Mouse (Mus musculus): ENCODE measurements around the gene Dclk3. TPM values are rescaled to one million over a fixed set of nuclear protein-coding genes. Genes with fewer than 3 reads are reported as not detected.

Gene Dclk3
- polyA plus RNA-seq, 1 experiment from 2014 or later = not detected

DNA sequence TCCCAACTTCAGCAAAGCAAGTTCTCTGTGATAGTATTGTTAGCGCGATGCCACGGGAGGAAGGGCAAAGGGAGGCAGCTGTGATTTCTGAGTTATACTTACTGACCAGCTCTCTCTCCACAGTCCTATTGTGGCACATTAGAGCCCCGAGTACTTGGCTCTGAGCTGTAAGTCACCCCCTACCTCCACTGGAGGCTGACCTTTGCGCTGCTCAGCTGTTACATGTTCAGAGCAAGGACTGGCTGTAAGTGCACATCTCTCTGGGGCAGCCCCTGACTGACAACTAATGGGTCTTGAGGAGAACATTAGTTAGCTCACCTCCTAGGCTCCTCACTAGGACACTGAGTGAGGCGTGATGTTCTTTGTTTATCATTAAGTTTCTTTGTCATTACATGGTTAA is 1.6 kb downstream of the Dclk3 start:
- Histone ChIP-seq H3K4me3 (replicated peaks) (no peak overlapping the region), H3K27me3 (peaks cover 42% of the 10 kb centered on the region), H3K9ac (no peak overlapping the region), H3K36me3 (replicated peaks) (no peaks in the 10 kb centered on the region), H3K4me2 (no peak overlapping the region), H3K27ac (replicated peaks) (no peak overlapping the region), H3K9me3 (replicated peaks) (no peaks in the 10 kb centered on the region), H3K4me1 (replicated peaks) (peaks cover 4% of the 10 kb centered on the region)
- no peak for ATAC-seq (ENCODE audit: insufficient read depth)
- 65% methylated on average over 6 of the region's 6 CpGs for WGBS (ENCODE audit: insufficient replicate concordance)

DNA sequence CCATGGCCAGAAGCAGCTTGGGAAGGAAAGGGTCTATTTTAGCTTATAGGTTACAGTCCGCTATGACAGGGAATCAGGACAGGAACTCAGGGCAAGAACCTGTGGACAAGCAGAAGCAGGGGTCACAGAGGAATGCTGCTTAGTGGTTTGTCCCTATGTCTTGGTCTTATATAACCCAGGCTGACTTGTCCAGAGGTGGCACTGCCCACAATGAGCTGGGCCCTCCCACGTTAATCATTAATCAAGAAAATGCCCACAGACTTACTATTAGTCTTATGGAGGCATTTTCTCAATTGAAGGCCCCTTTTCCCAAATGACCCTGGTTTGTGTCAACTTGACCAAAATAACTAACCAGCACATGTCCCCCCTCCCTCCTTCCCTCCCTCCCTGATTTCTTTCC is 2.3 kb downstream of the Dclk3 start:
- Histone ChIP-seq H3K9ac (no peak overlapping the region), H3K27ac (replicated peaks) (no peak overlapping the region), H3K4me3 (replicated peaks) (no peak overlapping the region), H3K36me3 (replicated peaks) (no peaks in the 10 kb centered on the region), H3K27me3 (peaks cover 42% of the 10 kb centered on the region), H3K4me2 (no peak overlapping the region), H3K4me1 (replicated peaks) (peaks cover 4% of the 10 kb centered on the region), H3K9me3 (replicated peaks) (no peaks in the 10 kb centered on the region)
- ATAC-seq (ENCODE audit: insufficient read depth) = no peak
- WGBS (ENCODE audit: insufficient replicate concordance) = 70% methylated on average over 2 of the region's 2 CpGs

- no peaks in the 10 kb centered on the region for H3K36me3 ChIP-seq (replicated peaks)
- no peaks in the 10 kb centered on the region for H3K4me1 ChIP-seq (replicated peaks)
- 48% methylated on average over 2 of the region's 2 CpGs for WGBS (ENCODE audit: insufficient replicate concordance)
- 0 out of 2 replicates have a peak, but pooled peaks cover under 1% of the 10 kb centered on the region for H3K27me3 ChIP-seq
- H3K27ac ChIP-seq (replicated peaks) = no peak overlapping the region
- no peak for ATAC-seq (ENCODE audit: insufficient read depth)
- H3K4me3 ChIP-seq (replicated peaks) = no peak overlapping the region
- no peaks in the 10 kb centered on the region for H3K9me3 ChIP-seq (replicated peaks)
- H3K9ac ChIP-seq = no peak overlapping the region
- H3K4me2 ChIP-seq = no peak overlapping the region
Observed at GRCm38 (mm10) chr9:111446204-111446603, 7.3 kb downstream of the Dclk3 start.

DNA sequence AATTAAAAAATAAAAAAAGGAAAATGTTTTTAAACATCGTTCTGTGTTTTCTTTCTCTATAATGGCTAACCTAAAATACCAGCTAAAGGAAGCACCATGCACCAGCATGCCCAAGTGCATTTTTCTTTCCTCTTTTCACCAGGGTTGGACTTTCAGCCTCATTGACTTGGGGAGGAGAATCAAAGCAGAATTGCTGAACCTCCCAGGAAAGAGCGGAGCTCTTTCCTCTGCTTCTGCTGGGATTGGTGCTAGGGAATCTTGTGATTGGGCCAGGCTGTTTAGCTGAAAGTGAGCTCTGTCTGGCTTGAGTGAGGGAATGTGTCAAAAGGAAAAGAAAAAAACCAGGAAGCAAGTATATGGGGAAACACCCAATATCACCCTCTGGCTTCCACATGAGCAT is 10.1 kb downstream of the Dclk3 start:
- Histone ChIP-seq H3K27me3 (no peaks in the 10 kb centered on the region), H3K4me1 (replicated peaks) (no peaks in the 10 kb centered on the region), H3K9me3 (replicated peaks) (no peaks in the 10 kb centered on the region), H3K4me2 (no peak overlapping the region), H3K36me3 (replicated peaks) (no peaks in the 10 kb centered on the region), H3K27ac (replicated peaks) (no peak overlapping the region), H3K9ac (no peak overlapping the region), H3K4me3 (replicated peaks) (no peak overlapping the region)
- no peak for ATAC-seq (ENCODE audit: insufficient read depth)
- WGBS (ENCODE audit: insufficient replicate concordance) = 65% methylated on average over 2 of the region's 2 CpGs

DNA sequence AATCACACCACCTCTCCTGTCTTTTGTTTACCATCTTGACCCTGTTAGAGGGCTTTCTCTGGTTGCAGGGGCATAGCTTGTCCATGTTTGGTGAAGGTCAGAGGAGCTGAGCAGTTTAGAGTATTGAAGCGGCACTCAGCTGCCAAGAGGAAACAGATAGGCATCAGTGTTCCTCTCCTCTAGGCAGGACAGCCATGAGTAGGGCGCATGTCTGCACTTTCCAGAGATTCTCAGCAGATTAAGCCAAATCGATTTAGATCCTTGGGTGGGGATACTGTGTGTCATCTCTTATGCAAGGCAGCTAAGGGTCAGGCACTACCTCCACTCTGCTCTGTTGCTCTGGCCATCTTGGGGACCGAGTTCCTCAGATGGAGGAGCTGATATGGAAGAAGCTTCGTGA is 11.0 kb downstream of the Dclk3 start:
- Histone ChIP-seq H3K27me3 (no peaks in the 10 kb centered on the region), H3K36me3 (replicated peaks) (no peaks in the 10 kb centered on the region), H3K9ac (no peak overlapping the region), H3K27ac (replicated peaks) (no peak overlapping the region), H3K4me2 (no peak overlapping the region), H3K4me3 (replicated peaks) (no peak overlapping the region), H3K9me3 (replicated peaks) (no peaks in the 10 kb centered on the region), H3K4me1 (replicated peaks) (no peaks in the 10 kb centered on the region)
- 32% methylated on average over 5 of the region's 5 CpGs for WGBS (ENCODE audit: insufficient replicate concordance)
- no peak for ATAC-seq (ENCODE audit: insufficient read depth)

GRCm38 (mm10) chr9:111450853-111451404 is 12.0 kb downstream of the Dclk3 start:
- no peaks in the 10 kb centered on the region for H3K36me3 ChIP-seq (replicated peaks)
- no peaks in the 10 kb centered on the region for H3K9me3 ChIP-seq (replicated peaks)
- no peak for ATAC-seq (ENCODE audit: insufficient read depth)
- H3K4me1 ChIP-seq (replicated peaks) = no peaks in the 10 kb centered on the region
- no peaks in the 10 kb centered on the region for H3K27me3 ChIP-seq
- H3K4me3 ChIP-seq (replicated peaks) = no peak overlapping the region
- no peak overlapping the region for H3K9ac ChIP-seq
- WGBS (ENCODE audit: insufficient replicate concordance) = 62% methylated on average over 12 of the region's 12 CpGs
- H3K4me2 ChIP-seq = no peak overlapping the region
- H3K27ac ChIP-seq (replicated peaks) = no peak overlapping the region

DNA sequence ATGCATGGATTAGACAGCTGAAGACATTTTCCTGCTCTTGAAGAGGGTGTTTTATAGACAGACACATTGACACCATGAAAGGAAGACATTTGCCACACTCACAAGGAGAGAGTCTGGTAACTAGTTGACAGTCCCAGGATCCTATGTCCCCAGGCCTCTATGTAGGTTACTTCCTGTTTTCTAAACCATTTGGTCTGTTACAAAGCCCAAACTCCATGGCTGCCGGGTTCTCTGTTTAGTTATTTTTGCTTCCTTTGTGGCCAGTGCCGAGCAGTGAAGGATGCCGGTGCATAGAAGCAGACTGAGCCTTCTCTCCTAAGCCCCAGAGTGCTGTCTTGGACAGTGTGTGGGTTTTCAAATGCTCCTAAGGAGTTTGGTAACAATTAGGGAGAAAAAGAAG is 15.0 kb downstream of the Dclk3 start:
- no peaks in the 10 kb centered on the region for H3K27me3 ChIP-seq
- H3K4me1 ChIP-seq (replicated peaks) = no peaks in the 10 kb centered on the region
- H3K9me3 ChIP-seq (replicated peaks) = no peaks in the 10 kb centered on the region
- no peak overlapping the region for H3K9ac ChIP-seq
- H3K36me3 ChIP-seq (replicated peaks) = no peaks in the 10 kb centered on the region
- no peak overlapping the region for H3K4me2 ChIP-seq
- 24% methylated on average over 3 of the region's 3 CpGs for WGBS (ENCODE audit: insufficient replicate concordance)
- H3K4me3 ChIP-seq (replicated peaks) = no peak overlapping the region
- no peak overlapping the region for H3K27ac ChIP-seq (replicated peaks)
- ATAC-seq (ENCODE audit: insufficient read depth) = no peak

DNA sequence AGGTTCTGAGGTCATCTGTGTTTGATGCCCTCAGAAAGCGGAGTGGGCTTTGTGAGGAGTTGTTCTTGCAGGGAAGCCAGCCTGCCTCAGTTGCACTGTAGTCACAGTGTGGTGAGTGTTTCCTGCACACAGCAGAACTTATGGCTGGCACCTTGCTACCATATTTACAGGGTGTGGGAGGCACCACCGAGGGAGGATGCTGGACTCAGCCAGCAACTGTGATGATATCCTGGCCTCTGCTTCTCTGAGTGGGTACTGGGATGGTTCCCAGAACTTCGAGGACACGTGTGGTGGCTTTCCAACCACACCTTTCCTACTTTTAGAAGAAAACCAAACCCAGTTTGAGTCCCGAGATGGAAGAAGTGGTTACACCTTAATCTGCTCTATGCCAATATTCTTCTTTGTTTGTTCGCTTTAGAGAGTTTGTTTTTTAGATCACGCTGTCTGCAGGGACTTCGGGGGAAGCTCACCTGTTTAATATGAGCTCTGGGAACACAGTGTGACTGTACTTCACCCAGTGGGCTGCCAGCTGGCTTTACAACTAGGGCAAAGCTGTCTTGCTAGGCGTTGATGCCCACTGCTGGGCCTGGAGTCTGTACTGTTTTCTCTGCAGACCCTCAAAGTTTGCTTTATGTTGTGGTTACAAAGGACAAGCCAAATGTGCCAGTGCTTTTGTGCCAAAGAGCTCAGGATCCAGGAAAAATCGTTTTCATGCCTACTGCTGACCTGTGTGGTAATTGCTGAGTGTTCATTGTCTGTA is 18.5 kb downstream of the Dclk3 start:
- 53% methylated on average over 10 of the region's 10 CpGs for WGBS (ENCODE audit: insufficient replicate concordance)
- Histone ChIP-seq H3K27ac (replicated peaks) (no peak overlapping the region), H3K36me3 (replicated peaks) (no peaks in the 10 kb centered on the region), H3K4me3 (replicated peaks) (no peak overlapping the region), H3K9me3 (replicated peaks) (no peaks in the 10 kb centered on the region), H3K4me2 (no peak overlapping the region), H3K27me3 (no peaks in the 10 kb centered on the region), H3K9ac (no peak overlapping the region), H3K4me1 (replicated peaks) (peaks cover 7% of the 10 kb centered on the region; the same call in 1 of the 2 replicates)
- no peak for ATAC-seq (ENCODE audit: insufficient read depth)

GRCm38 (mm10) chr9:111457936-111458310 is 19.0 kb downstream of the Dclk3 start:
- H3K27me3 ChIP-seq = no peaks in the 10 kb centered on the region
- WGBS (ENCODE audit: insufficient replicate concordance) = 61% methylated on average over 4 of the region's 4 CpGs
- no peak overlapping the region for H3K4me2 ChIP-seq

DNA sequence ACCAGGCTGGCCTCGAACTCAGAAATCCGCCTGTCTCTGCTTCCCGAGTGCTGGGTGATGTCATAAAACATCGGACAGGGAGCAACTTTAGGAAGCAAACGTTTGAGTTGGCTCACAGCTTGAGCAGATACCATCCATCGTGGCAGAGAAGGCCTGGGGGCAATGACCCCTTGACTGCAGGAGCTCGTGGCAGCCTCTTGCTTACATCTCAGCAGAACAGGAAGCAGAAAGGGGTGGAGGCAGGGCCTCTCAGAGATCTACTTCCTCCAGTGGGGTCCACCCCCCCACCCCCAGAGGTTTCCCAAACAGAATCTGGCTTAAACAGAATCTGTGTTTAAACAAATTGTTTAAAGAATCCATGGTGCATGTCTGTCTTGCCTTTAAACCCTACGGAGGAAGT is 20.6 kb downstream of the Dclk3 start:
- Histone ChIP-seq H3K27ac (replicated peaks) (no peak overlapping the region), H3K4me3 (replicated peaks) (no peak overlapping the region), H3K27me3 (no peaks in the 10 kb centered on the region), H3K9ac (no peak overlapping the region), H3K36me3 (replicated peaks) (no peaks in the 10 kb centered on the region), H3K9me3 (replicated peaks) (no peaks in the 10 kb centered on the region), H3K4me1 (replicated peaks) (peaks cover 7% of the 10 kb centered on the region; the same call in 1 of the 2 replicates), H3K4me2 (no peak overlapping the region)
- 33% methylated on average over 8 of the region's 8 CpGs for WGBS (ENCODE audit: insufficient replicate concordance)
- ATAC-seq (ENCODE audit: insufficient read depth) = no peak

More at GRCm38 (mm10) chr9:111457936-111458310, 19.0 kb downstream of the Dclk3 start:
- Histone ChIP-seq H3K9me3 (replicated peaks) (no peaks in the 10 kb centered on the region), H3K4me3 (replicated peaks) (no peak overlapping the region), H3K4me1 (replicated peaks) (peaks cover 7% of the 10 kb centered on the region; the same call in 1 of the 2 replicates), H3K27ac (replicated peaks) (no peak overlapping the region), H3K9ac (no peak overlapping the region), H3K36me3 (replicated peaks) (no peaks in the 10 kb centered on the region)
- no peak for ATAC-seq (ENCODE audit: insufficient read depth)

DNA sequence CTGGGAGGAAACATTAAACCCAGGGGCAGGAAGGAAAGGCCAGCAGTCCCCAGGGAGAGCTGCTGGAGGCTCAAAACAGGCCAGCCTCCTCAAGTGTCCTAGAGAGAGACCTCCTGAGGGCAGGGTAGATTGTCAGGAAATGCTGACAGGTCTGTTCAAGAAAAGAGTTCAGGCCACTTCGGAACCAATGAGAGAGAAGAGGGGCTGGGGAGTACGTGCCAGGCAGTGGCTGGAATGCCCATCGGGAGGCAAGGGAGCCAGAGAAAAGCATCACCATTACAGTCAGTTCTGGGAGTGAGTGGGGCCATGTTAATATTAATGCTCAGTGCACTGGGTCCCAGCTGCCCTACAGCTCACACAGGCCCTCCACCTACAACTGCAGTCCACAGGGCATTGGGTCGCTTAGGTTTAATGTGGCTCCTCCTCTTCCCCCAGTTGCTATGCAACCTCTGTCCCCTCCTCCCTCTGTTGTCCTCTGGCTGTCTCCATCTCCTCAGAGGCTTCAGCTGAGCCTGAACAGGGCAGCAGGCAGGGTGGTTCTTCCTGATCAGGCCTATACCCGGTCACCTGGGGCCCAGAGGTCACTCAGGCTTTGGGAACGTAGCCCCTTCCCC is 21.4 kb downstream of the Dclk3 start:
- WGBS (ENCODE audit: insufficient replicate concordance) = 26% methylated on average over 6 of the region's 6 CpGs
- Histone ChIP-seq H3K9ac (no peak overlapping the region), H3K4me2 (no peak overlapping the region), H3K4me1 (replicated peaks) (peaks cover 7% of the 10 kb centered on the region; the same call in 1 of the 2 replicates), H3K4me3 (replicated peaks) (no peak overlapping the region), H3K36me3 (replicated peaks) (no peaks in the 10 kb centered on the region), H3K27me3 (no peaks in the 10 kb centered on the region), H3K9me3 (replicated peaks) (no peaks in the 10 kb centered on the region), H3K27ac (replicated peaks) (no peak overlapping the region)
- ATAC-seq (ENCODE audit: insufficient read depth) = no peak
